Mouse (Mus musculus): ENCODE data around the gene 1600014C10Rik.

- no peak for TF ChIP-seq POLR2A (IDR thresholded peaks at IDR 0.05; ENCODE audit: low read depth, low read length)
- no peak for TF ChIP-seq CTCF (IDR thresholded peaks at IDR 0.05; ENCODE audit: extremely low read depth, insufficient read length, insufficient replicate concordance, low read depth, low read length)
These were observed 27.2 kb upstream of the 1600014C10Rik start for GRCm38 (mm10) chr7:38155829-38156228.

All from small intestine, adult 2 months (tissue).